Mouse (Mus musculus) midbrain, embryonic 13.5 days (tissue): Measurements from ENCODE around the gene Gm527. TPM values are rescaled to one million over a fixed set of nuclear protein-coding genes. Genes with fewer than 3 reads are reported as not detected.

Experiments
- ATAC-seq: fragments of 200-750 bp; cut with Nextera tagmentation; 2 replicates; pipeline ENCODE4 v1.8.0; 2017; ENCODE audit warnings: mild to moderate bottlenecking, moderate TSS enrichment, moderate library complexity
- H3K27ac ChIP-seq: fragments of 300-500 bp; sonication (generic); 2 replicates; pipeline ENCODE4 v1.5.1; 2015; ENCODE audit warnings: inconsistent platforms, mild to moderate bottlenecking, moderate library complexity
- H3K27me3 ChIP-seq: fragments of 300-500 bp; sonication (generic); 2 replicates; pipeline ENCODE4 v1.6.1; 2015; ENCODE audit warnings: mild to moderate bottlenecking, inconsistent platforms
- H3K36me3 ChIP-seq: fragments of 300-500 bp; sonication (generic); 2 replicates; pipeline ENCODE4 v1.6.1; 2015; ENCODE audit warnings: mild to moderate bottlenecking, inconsistent platforms
- H3K4me1 ChIP-seq: fragments of 300-500 bp; sonication (generic); replicated peaks from 2 replicates; pipeline ENCODE4 v1.6.1; 2015; ENCODE audit warnings: inconsistent platforms
- H3K4me2 ChIP-seq: fragments of 300-500 bp; sonication (generic); replicated peaks from 2 replicates; pipeline ENCODE4 v1.6.1; 2015; ENCODE audit warnings: moderate library complexity, mild to moderate bottlenecking, inconsistent platforms
- H3K4me3 ChIP-seq: fragments of 300-500 bp; sonication (generic); replicated peaks from 2 replicates; pipeline ENCODE4 v1.5.1; 2015; ENCODE audit warnings: mild to moderate bottlenecking, inconsistent platforms
- H3K9ac ChIP-seq: fragments of 300-500 bp; sonication (generic); replicated peaks from 2 replicates; pipeline ENCODE4 v1.6.1; 2015; ENCODE audit warnings: mild to moderate bottlenecking, inconsistent platforms
- H3K9me3 ChIP-seq: fragments of 300-500 bp; sonication (generic); 2 replicates; pipeline ENCODE4 v1.6.1; 2016; ENCODE audit warnings: mild to moderate bottlenecking, inconsistent platforms
- WGBS: fragments of 180-500 bp; shearing (Covaris S2); methylation state at CpG from one replicate; pipeline ENCODE4 v1.1.7; 2015; 5-methylcytosine and 5-hydroxymethylcytosine counted together
- polyA plus RNA-seq: library from polyadenylated mRNA; unstranded; fragments of >200 nt; fragmentation: Nextera tagmentation; extraction: Ambion mirVana; gene quantifications from 2 replicates; pipeline ENCODE4 v1.2.1, GENCODE M21; 2015

Gene Gm527
- 1.9 and 3.2 TPM in 2 replicates for polyA plus RNA-seq

- Histone ChIP-seq H3K4me2 (peak within 1 kb of the TSS; percentile 83), H3K4me1 (peaks cover 8% of the 10 kb centered on the region), H3K9ac (peak within 1 kb of the TSS; percentile 86), H3K27me3 (no peaks in the 10 kb centered on the region), H3K27ac (peak within 1 kb of the TSS; percentile 79), H3K4me3 (peak within 1 kb of the TSS; percentile 79), H3K9me3 (no peaks in the 10 kb centered on the region), H3K36me3 (peaks cover 16% of the 10 kb centered on the region; the same call in 1 of the 2 replicates)
- WGBS: under 1% methylated on average over 63 of the region's 93 CpGs
- ATAC-seq: peak; percentile 100
Observed at GRCm38 (mm10) chr12:64917578-64918471, at the start of gene Gm527. TSS of gene Gm527 (plus strand) at chr12:64917906.

DNA sequence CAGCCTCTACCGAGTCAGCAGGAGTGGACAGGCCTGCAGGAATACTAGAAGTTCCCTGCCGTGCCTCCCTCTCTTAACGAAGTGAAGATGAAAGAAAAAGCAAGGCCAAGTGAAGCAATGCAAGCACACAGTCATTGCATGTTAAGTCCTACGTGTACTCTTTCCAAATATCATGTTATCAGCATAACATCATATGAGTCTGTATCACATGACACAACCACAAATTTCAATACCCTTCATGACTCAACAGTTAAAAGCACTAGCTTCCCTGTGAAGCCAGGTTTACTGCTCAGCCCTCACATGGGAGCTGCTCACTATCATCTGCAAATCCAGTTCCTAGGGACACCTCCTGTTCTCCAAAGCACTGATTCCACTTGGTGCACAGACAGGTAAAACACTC, 46.6 kb upstream of the Gm527 start:
- no peaks in the 10 kb centered on the region for H3K4me1 ChIP-seq
- no peak overlapping the region for H3K4me3 ChIP-seq
- H3K4me2 ChIP-seq: no peak overlapping the region
- no peaks in the 10 kb centered on the region for H3K9me3 ChIP-seq
- ATAC-seq: no peak
- no peak overlapping the region for H3K27ac ChIP-seq
- 51% methylated on average over 4 of the region's 4 CpGs for WGBS
- no peak overlapping the region for H3K9ac ChIP-seq
- no peaks in the 10 kb centered on the region for H3K27me3 ChIP-seq
- H3K36me3 ChIP-seq: no peaks in the 10 kb centered on the region

DNA sequence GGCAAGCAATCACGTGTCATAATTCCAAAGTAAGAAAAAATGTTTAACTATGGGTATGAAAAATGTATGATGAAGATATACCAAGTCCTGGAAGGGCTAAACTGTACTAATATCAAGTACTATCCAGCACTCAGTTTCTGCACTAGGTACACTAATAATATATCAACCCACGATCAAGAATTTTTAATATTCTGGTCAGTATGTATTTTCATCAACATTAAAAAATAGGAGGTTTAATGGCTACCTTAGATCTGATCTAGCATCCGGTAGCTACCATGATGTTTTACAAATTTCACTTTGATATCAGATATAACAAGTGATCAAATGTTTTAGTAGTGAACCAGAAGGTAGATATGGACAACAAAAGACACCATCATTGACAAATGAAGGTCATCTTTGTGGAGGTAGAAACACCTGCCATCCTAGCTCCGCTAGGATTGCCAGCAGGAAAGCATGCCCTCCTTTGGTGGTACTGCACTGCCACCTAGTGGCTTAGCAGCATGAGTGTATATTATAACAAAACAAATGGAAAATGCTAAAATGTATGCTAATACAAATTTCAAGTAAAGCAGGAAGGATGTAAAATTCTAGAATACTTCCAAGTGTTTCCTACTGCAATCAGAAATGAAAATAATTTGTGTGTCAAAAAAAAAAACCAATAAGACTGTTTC, 20.5 kb upstream of the Gm527 start:
- Histone ChIP-seq H3K4me3 (no peak overlapping the region), H3K27me3 (no peaks in the 10 kb centered on the region), H3K9me3 (no peaks in the 10 kb centered on the region), H3K27ac (no peak overlapping the region), H3K36me3 (no peaks in the 10 kb centered on the region), H3K9ac (no peak overlapping the region), H3K4me1 (no peaks in the 10 kb centered on the region), H3K4me2 (no peak overlapping the region)
- WGBS: 45% methylated on average over 4 of the region's 4 CpGs
- peak; percentile 81 for ATAC-seq

GRCm38 (mm10) chr12:64902506-64902905, 15.2 kb upstream of the Gm527 start:
- Histone ChIP-seq H3K9me3 (no peaks in the 10 kb centered on the region), H3K4me2 (no peak overlapping the region), H3K36me3 (no peaks in the 10 kb centered on the region), H3K27ac (no peak overlapping the region), H3K9ac (no peak overlapping the region), H3K27me3 (no peaks in the 10 kb centered on the region), H3K4me3 (no peak overlapping the region), H3K4me1 (no peaks in the 10 kb centered on the region)
- no peak for ATAC-seq
- 58% methylated on average over 8 of the region's 8 CpGs for WGBS

- no peaks in the 10 kb centered on the region for H3K9me3 ChIP-seq
- no peaks in the 10 kb centered on the region for H3K36me3 ChIP-seq
- no peak for ATAC-seq
- H3K4me2 ChIP-seq: no peak overlapping the region
- no peak overlapping the region for H3K4me3 ChIP-seq
- no peak overlapping the region for H3K9ac ChIP-seq
- WGBS: 74% methylated on average over 8 of the region's 8 CpGs
- no peaks in the 10 kb centered on the region for H3K27me3 ChIP-seq
- H3K27ac ChIP-seq: no peak overlapping the region
- no peaks in the 10 kb centered on the region for H3K4me1 ChIP-seq
Observed at GRCm38 (mm10) chr12:64903186-64903585, 14.5 kb upstream of the Gm527 start.

GRCm38 (mm10) chr12:64912996-64913395, 4.7 kb upstream of the Gm527 start:
- ATAC-seq: no peak
- 62% methylated on average over 6 of the region's 6 CpGs for WGBS
- Histone ChIP-seq H3K9ac (no peak overlapping the region), H3K4me3 (no peak overlapping the region), H3K36me3 (no peaks in the 10 kb centered on the region), H3K4me2 (no peak overlapping the region), H3K4me1 (no peaks in the 10 kb centered on the region), H3K9me3 (no peaks in the 10 kb centered on the region), H3K27ac (no peak overlapping the region), H3K27me3 (no peaks in the 10 kb centered on the region)

GRCm38 (mm10) chr12:64916735-64917134, 971 bp upstream of the Gm527 start:
- Histone ChIP-seq H3K36me3 (peaks cover 9% of the 10 kb centered on the region; the same call in 1 of the 2 replicates), H3K4me1 (peaks cover 8% of the 10 kb centered on the region), H3K4me3 (no peak overlapping the region), H3K9ac (no peak overlapping the region), H3K9me3 (no peaks in the 10 kb centered on the region), H3K27me3 (no peaks in the 10 kb centered on the region), H3K27ac (no peak overlapping the region), H3K4me2 (peak overlapping the region; percentile 5; the same call in 1 of the 2 replicates)
- no peak for ATAC-seq

GRCm38 (mm10) chr12:64937493-64937892, 19.8 kb downstream of the Gm527 start:
- no peaks in the 10 kb centered on the region for H3K27me3 ChIP-seq
- 87% methylated on average over 2 of the region's 2 CpGs for WGBS
- H3K9ac ChIP-seq: no peak overlapping the region
- peaks cover 14% of the 10 kb centered on the region for H3K36me3 ChIP-seq
- H3K4me2 ChIP-seq: no peak overlapping the region
- no peak overlapping the region for H3K4me3 ChIP-seq
- no peak overlapping the region for H3K27ac ChIP-seq
- no peaks in the 10 kb centered on the region for H3K4me1 ChIP-seq
- no peaks in the 10 kb centered on the region for H3K9me3 ChIP-seq
- ATAC-seq: no peak

- H3K9ac ChIP-seq: peak overlapping the region; percentile 68
- H3K27ac ChIP-seq: no peak overlapping the region
- H3K4me1 ChIP-seq: peaks cover 41% of the 10 kb centered on the region
- no peaks in the 10 kb centered on the region for H3K27me3 ChIP-seq
- H3K4me3 ChIP-seq: peak overlapping the region; percentile 96
- no peak for ATAC-seq
- 36% methylated on average over 4 of the region's 4 CpGs for WGBS
- peak overlapping the region; percentile 74 for H3K4me2 ChIP-seq
- H3K36me3 ChIP-seq: no peaks in the 10 kb centered on the region
- no peaks in the 10 kb centered on the region for H3K9me3 ChIP-seq
Observed at GRCm38 (mm10) chr12:64964560-64964959, 46.9 kb downstream of the Gm527 start.

DNA sequence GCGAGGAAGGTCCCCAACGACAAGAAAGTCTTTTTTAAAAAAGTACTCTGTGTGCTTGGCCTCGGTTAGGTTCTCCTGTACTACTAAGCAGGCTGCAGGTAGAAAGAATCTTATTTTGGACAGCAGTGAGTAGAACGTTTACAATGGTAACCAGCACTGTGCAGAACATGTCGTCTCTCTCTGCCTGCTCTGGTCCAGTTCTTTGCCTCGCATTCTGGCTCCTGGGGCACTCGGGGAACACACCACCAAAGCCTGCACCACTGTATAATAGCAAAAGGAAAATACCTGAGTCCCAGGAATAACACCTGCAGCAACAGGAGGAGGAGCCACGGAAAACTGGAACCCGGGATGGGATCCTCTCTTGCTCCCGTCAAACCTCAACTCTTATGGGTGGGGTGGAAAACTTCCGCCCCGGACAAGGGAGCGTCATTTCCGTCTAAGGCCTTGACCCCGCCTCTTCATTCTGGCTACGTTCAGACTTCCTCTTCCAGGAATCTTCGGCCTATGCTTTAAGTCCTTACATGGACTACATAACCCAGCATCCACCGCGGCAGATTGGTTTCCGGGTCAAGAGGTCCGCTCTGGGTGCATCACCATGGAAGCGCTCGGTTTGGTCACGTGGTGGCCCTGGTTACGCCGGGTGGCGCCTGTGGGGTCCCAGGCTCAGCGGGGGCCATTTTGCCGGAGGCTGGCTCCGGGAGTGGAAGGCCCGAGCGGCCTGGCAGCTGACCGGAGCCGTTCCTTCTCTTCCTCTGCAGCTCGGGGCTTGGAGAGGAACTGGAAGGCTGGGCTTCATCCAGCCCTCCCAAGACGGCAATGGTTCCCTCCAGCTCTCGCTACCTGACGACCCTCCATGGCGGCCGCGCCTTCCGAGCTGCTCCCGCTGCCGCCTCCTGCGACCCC, 47.7 kb downstream of the Gm527 start, which contains the start of the genes Klhl28 and Togaram1:
Gene Klhl28, minus strand, starts transcription at position 411 of the 903 bp plus-strand sequence.
Gene Togaram1, plus strand, starts transcription at position 681 of the 903 bp plus-strand sequence.
- H3K27me3 ChIP-seq: no peaks in the 10 kb centered on the region
- WGBS: under 1% methylated on average over 45 of the region's 45 CpGs
- peak within 1 kb of the TSS; percentile 85 for H3K9ac ChIP-seq
- ATAC-seq: peak; percentile 100
- peak within 1 kb of the TSS; percentile 92 for H3K27ac ChIP-seq
- peak within 1 kb of the TSS; percentile 97 for H3K4me2 ChIP-seq
- H3K4me1 ChIP-seq: peaks cover 49% of the 10 kb centered on the region
- H3K36me3 ChIP-seq: no peaks in the 10 kb centered on the region
- peak within 1 kb of the TSS; percentile 96 for H3K4me3 ChIP-seq
- no peaks in the 10 kb centered on the region for H3K9me3 ChIP-seq

DNA sequence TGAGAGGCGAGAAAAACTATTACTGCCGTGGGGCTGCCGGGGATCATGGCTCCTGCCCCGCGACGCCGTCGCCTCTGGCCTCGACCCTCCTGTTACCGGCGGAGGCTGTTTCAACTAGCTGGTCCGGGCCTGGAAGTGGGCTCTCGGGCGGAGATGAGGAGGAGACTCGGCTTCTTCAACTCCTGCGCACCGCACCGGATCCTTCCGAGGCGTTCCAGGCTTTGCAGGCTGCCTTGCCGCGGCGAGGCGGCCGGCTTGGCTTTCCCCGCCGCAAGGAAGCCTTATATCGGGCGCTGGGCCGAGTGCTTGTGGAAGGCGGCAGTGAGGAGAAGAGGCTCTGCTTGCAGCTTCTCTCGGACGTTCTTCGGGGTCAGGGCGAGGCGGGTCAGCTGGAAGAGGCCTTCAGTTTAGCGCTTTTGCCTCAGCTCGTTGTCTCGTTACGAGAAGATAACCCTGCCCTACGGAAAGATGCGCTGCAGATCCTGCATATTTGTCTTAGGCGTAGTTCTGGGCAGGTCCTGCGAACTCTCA, 48.5 kb downstream of the Gm527 start:
- peak overlapping the region; percentile 92 for H3K27ac ChIP-seq
- no peaks in the 10 kb centered on the region for H3K27me3 ChIP-seq
- under 1% methylated on average over 44 of the region's 44 CpGs for WGBS
- peak overlapping the region; percentile 97 for H3K4me2 ChIP-seq
- H3K9ac ChIP-seq: peak overlapping the region; percentile 85
- H3K36me3 ChIP-seq: no peaks in the 10 kb centered on the region
- H3K4me1 ChIP-seq: peaks cover 57% of the 10 kb centered on the region
- ATAC-seq: no peak
- H3K4me3 ChIP-seq: peak overlapping the region; percentile 96
- no peaks in the 10 kb centered on the region for H3K9me3 ChIP-seq
